26 mouse cellular contexts compared by ENCODE assay signal in the genomic region with DNA sequence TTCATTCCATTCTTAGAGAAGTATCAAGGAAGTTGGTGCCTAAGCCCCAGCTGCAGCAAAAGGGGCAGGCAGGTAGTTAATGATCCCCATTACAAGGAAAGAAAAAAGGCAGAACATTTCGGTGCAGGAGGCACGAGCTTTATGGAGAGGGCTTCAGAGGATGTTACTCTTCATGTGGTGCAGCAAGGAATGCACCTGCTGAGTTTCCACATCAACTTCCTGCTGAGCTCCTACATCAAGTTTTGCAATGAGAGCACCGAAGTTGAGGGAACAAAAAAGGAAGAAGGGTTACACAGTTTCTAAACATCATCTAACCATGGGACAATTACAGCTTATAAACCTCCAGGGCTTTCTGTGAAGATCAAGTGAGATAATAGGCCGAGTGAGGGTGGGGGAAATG.
"Had no signal": no experiment of that assay in that cellular context is flagged by ENCODE, and none has a peak within 500 bp of the region (broad histone marks: within the 10 kb centered on the region; RNA-seq: fewer than 3 reads in every experiment).

No protein-coding gene starts in this region.

- H3K36me3 ChIP-seq: heart, embryonic 13.5 days; heart, embryonic 15.5 days; hindbrain, embryonic 13.5 days; hindbrain, embryonic 15.5 days; kidney, embryonic 15.5 days; limb, embryonic 13.5 days; limb, embryonic 15.5 days; liver, embryonic 13.5 days had no signal

- H3K9ac ChIP-seq: heart, embryonic 13.5 days; heart, embryonic 15.5 days; hindbrain, embryonic 13.5 days; hindbrain, embryonic 15.5 days; kidney, embryonic 15.5 days; limb, embryonic 13.5 days; limb, embryonic 15.5 days; liver, embryonic 13.5 days had no signal

- H3K9me3 ChIP-seq: heart, embryonic 15.5 days; hindbrain, embryonic 13.5 days; limb, embryonic 15.5 days; liver, embryonic 13.5 days had no signal

- DNase-seq: gastrocnemius, adult 2 months; gastrocnemius, postnatal 10 days; gastrocnemius, postnatal 25 days; heart, adult 18-20 months; heart, postnatal 14 days; heart, postnatal 36 days; kidney, adult 11 months; kidney, adult 2 months; kidney, adult 9 months; kidney, postnatal 14 days; kidney, postnatal 36 days; layer of hippocampus, adult 9-11 months; layer of hippocampus, postnatal 36 days; left cerebral cortex, postnatal 4 days; liver, embryonic 13.5 days had no signal

- H3K4me3 ChIP-seq: gastrocnemius, adult 2 months; heart, embryonic 13.5 days; heart, embryonic 15.5 days; hindbrain, embryonic 13.5 days; hindbrain, embryonic 15.5 days; kidney, embryonic 15.5 days; limb, embryonic 13.5 days; limb, embryonic 15.5 days; liver, embryonic 13.5 days had no signal

- H3K27me3 ChIP-seq: heart, embryonic 13.5 days; heart, embryonic 15.5 days; hindbrain, embryonic 13.5 days; hindbrain, embryonic 15.5 days; kidney, embryonic 15.5 days; limb, embryonic 13.5 days; limb, embryonic 15.5 days; liver, embryonic 13.5 days had no signal

- H3K27ac ChIP-seq: gastrocnemius, adult 2 months; heart, embryonic 13.5 days; heart, embryonic 15.5 days; hindbrain, embryonic 13.5 days; hindbrain, embryonic 15.5 days; hindbrain, postnatal 0 days; kidney, embryonic 15.5 days; kidney, postnatal 0 days; limb, embryonic 13.5 days; limb, embryonic 15.5 days; liver, embryonic 13.5 days had no signal

- H3K4me1 ChIP-seq: heart, embryonic 13.5 days; heart, embryonic 15.5 days; hindbrain, embryonic 13.5 days; hindbrain, embryonic 15.5 days; kidney, embryonic 15.5 days; limb, embryonic 13.5 days; limb, embryonic 15.5 days; liver, embryonic 13.5 days had no signal

- H3K4me2 ChIP-seq: heart, embryonic 11.5 days; heart, embryonic 13.5 days; heart, embryonic 15.5 days; hindbrain, embryonic 13.5 days; hindbrain, embryonic 15.5 days; kidney, embryonic 15.5 days; limb, embryonic 13.5 days; limb, embryonic 15.5 days; liver, embryonic 13.5 days had no signal

- ATAC-seq: hindbrain, postnatal 0 days; intestine, embryonic 16.5 days had no signal
